Mouse (Mus musculus) heart, adult 2 months (tissue): ENCODE measurements around the gene Twist1.

Experiments
- CTCF ChIP-seq: fragments of 200-600 bp; IDR thresholded peaks from 2 replicates; pipeline ENCODE4 v1.8.1; 2022; ENCODE audit warnings: antibody characterized with exemption, mild to moderate bottlenecking, moderate library complexity
- EP300 ChIP-seq: fragments of 200-500 bp; IDR thresholded peaks from 2 replicates; pipeline ENCODE4 v1.6.1; 2011; ENCODE audit warnings: low read depth, low read length, control low read depth; ENCODE audit not compliant: insufficient read depth
- POLR2A ChIP-seq: fragments of 200-500 bp; IDR thresholded peaks from 2 replicates; pipeline ENCODE4 v1.6.1; 2011; ENCODE audit warnings: mild to moderate bottlenecking, low read depth, low read length, control low read depth; ENCODE audit not compliant: insufficient read depth

GRCm38 (mm10) chr12:33954931-33955565 lies 2.4 kb upstream of the Twist1 start:
- TF ChIP-seq CTCF (no peak), POLR2A (no peak), EP300 (no peak)
